Mouse (Mus musculus): ENCODE results near the gene Pgam5. TPM values are rescaled to one million over a fixed set of nuclear protein-coding genes. Genes with fewer than 3 reads are reported as not detected.

Pgam5 gene
- polyA plus RNA-seq (2016; fragmentation: Nextera tagmentation; extraction: Ambion mirVana) = 103 and 105 TPM in 2 replicates

DNA sequence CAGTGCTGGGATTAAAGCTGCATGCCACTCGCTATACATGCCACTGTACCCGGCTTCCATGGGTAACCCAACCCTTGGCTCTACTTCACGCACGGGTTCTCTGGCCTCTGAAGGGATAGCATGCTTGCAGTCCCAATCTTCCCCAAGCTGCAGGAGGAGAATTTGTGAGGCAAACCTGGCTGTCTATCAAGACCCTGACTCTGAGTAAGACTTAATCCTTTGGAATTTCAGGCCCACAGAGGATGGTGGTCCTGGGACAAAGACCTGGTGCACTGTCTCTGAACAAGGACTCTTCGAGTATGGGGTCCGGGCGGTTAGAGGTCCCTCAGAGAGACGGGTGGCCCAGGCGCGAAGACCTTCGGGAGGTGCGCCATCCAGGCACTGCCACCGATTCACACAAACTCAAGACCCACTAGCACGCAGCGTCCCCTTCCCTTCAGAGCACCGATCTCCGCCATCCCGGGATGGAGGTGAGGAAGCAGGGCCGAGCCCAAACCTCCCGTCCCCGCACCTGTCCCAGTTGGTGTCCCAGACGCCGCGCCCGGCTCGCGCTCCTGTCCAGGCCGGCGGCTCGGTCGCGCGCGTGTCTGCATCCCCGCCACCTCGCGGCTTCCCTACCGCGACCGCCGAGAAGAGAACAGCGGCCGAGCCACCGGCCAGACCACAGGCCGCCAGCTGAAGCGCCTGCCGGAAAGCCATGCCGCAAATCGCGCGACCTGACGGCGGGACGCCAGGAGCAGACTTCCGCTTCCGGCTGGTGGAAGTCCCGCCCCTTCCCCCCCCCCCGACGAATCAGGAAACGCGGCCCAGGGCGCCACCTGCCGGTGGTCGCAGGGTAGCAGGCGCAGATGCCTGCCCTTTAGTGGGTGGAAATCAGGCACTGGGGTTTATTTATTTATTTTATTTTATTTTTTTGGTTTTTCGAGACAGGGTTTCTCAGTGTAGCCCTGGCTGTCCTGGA lies at the start of gene Pgam5:
Gene Pgam5 (minus strand): TSS at position 773 of the 961 bp plus-strand sequence.
- no peaks in the 10 kb centered on the region for H3K27me3 ChIP-seq (ENCODE audit: low read depth, poor library complexity, severe bottlenecking)
- H3K9me3 ChIP-seq (replicated peaks) = no peaks in the 10 kb centered on the region
- H3K27ac ChIP-seq = peak within 1 kb of the TSS; percentile 92
- DNase-seq (ENCODE audit: low spot score) = peak; percentile 99
- peaks cover 36% of the 10 kb centered on the region for H3K36me3 ChIP-seq
- H3K4me3 ChIP-seq = peak within 1 kb of the TSS; percentile 99
- under 1% methylated on average over 66 of the region's 66 CpGs for WGBS
- H3K4me1 ChIP-seq = peaks cover 10% of the 10 kb centered on the region

DNA sequence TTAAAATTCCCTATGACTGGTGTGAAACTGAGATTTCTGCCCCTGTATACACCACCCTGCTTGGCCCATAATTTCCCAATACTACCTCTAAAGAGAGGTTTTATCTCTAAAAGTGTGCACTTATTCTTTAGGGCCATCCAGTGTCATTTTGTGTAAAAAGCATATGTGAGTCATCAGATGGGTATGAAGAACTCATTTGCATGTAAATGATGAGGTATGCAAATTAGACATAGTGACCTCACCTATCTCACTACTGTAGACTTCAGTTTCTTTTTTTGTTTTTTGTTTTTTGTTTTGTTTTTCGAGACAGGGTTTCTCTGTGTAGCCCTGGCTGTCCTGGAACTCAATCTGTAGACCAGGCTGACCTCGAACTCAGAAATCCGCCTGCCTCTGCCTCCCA lies 43.4 kb upstream of the Pgam5 start:
- H3K4me1 ChIP-seq = no peaks in the 10 kb centered on the region
- H3K27ac ChIP-seq = no peak overlapping the region
- no peaks in the 10 kb centered on the region for H3K27me3 ChIP-seq (ENCODE audit: low read depth, poor library complexity, severe bottlenecking)
- 96% methylated on average over 3 of the region's 3 CpGs for WGBS
- no peak overlapping the region for H3K4me3 ChIP-seq
- H3K9me3 ChIP-seq (replicated peaks) = no peaks in the 10 kb centered on the region
- no peak for DNase-seq (ENCODE audit: low spot score)
- H3K36me3 ChIP-seq = peaks cover 98% of the 10 kb centered on the region

DNA sequence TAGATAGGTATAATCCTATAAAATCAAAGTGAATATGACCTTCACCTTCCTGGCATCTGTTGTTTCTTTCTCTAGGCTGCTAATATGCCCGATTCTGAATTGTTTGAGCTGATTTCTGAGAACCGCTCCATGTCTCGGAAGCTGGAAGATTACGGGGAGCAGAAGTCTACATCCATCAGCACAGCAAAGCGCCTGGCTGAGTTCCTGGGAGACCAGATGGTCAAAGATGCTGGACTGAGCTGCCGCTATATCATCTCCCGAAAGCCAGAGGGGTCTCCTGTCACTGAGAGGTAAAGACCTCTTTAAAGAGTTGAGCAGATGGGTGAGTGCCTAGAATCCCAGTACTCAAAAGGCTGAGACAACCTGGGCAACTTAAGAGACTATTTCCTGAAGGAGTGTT lies 39.1 kb upstream of the Pgam5 start:
- no peak for DNase-seq (ENCODE audit: low spot score)
- 95% methylated on average over 7 of the region's 7 CpGs for WGBS
- Histone ChIP-seq H3K27me3 (ENCODE audit: low read depth, poor library complexity, severe bottlenecking) (no peaks in the 10 kb centered on the region), H3K4me1 (no peaks in the 10 kb centered on the region), H3K27ac (no peak overlapping the region), H3K36me3 (peaks cover 100% of the 10 kb centered on the region), H3K9me3 (replicated peaks) (no peaks in the 10 kb centered on the region), H3K4me3 (no peak overlapping the region)

DNA sequence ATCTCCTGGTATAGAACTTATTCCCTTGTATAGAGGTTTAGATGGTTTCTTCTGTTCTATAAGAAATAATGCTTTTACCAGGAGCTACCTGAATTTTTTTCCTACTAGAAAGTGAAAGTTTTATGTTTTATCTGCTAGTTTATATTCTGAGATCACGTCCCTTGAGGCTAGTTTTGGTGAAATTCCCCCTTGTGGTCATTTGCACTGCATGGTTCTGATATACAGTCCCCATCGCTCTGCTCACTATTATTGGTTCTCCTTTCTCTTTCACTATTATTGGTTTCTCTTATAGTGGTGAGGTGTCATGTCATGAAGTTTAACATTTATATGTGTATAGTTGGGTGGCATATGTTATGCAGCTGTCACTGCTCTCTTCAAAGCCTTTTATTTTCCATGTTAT lies 30.9 kb upstream of the Pgam5 start:
- Histone ChIP-seq H3K27ac (no peak overlapping the region), H3K4me3 (no peak overlapping the region), H3K36me3 (peaks cover 100% of the 10 kb centered on the region), H3K9me3 (replicated peaks) (no peaks in the 10 kb centered on the region), H3K4me1 (no peaks in the 10 kb centered on the region), H3K27me3 (ENCODE audit: low read depth, poor library complexity, severe bottlenecking) (no peaks in the 10 kb centered on the region)
- WGBS = 98% methylated on average over 2 of the region's 2 CpGs
- no peak for DNase-seq (ENCODE audit: low spot score)

DNA sequence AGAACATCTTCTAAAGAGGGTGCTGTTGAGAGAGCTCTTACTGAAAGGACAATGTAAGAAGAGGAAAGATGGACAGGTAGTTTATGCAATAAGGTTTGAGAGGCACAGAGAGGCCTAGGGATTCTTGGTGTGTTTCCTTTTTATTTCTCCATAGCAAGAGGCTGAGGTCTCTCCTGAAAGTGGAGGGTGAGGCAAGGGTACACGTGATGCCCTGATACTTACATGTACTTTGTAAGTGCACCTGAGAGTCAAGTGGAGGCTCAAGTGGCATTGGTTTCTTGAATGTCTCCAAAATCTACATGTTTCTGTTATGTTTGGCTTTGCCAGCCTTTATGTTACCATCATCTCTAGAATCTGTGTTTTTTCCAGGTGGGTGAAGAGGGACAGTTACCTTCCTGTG lies 26.9 kb upstream of the Pgam5 start:
- Histone ChIP-seq H3K4me1 (no peaks in the 10 kb centered on the region), H3K4me3 (no peak overlapping the region), H3K9me3 (replicated peaks) (no peaks in the 10 kb centered on the region), H3K27ac (no peak overlapping the region), H3K36me3 (peaks cover 99% of the 10 kb centered on the region), H3K27me3 (ENCODE audit: low read depth, poor library complexity, severe bottlenecking) (no peaks in the 10 kb centered on the region)
- 100% methylated on average over 1 of the region's 1 CpGs for WGBS
- DNase-seq (ENCODE audit: low spot score) = no peak

DNA sequence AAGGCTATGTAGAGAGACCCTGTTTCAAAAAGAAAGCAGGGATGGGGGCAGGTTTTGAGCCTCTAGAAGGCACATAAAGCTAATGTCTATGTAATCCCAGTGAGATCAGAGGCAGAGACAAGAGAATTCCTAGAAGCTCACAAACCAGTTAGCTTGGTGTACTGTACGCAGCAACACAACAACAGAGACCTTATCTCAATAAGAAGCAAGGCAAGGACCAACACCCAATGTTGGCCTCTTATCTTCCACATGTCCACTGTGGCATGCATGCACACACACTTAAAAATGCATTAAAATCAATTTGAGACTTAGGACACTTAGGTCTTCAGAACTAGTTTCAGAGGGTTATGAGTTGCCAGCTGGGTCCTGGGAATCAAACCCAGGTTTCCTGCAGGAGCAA lies 21.9 kb upstream of the Pgam5 start:
- no peaks in the 10 kb centered on the region for H3K9me3 ChIP-seq (replicated peaks)
- no peak overlapping the region for H3K4me3 ChIP-seq
- H3K27ac ChIP-seq = no peak overlapping the region
- no peaks in the 10 kb centered on the region for H3K27me3 ChIP-seq (ENCODE audit: low read depth, poor library complexity, severe bottlenecking)
- H3K36me3 ChIP-seq = peaks cover 77% of the 10 kb centered on the region
- peaks cover 8% of the 10 kb centered on the region for H3K4me1 ChIP-seq
- DNase-seq (ENCODE audit: low spot score) = no peak
- 94% methylated on average over 1 of the region's 1 CpGs for WGBS

DNA sequence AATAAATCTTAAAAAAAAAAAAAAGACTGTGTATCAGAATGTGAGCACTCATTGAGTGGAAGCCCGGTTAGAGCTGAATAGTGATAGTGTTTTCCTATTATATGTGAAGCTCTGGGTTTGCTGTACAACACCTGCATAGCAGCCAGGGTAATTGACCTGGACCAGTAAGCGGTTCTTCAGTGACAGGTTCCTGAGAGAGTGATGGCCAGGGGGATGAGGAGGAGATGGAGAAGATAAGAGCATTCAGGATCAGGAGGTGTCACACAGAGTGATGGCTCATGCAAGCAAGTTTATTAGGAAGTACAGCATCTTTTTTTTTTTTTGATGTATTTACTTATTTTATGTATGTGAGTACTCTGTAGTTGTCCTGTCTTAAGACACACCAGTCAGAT lies 17.4 kb upstream of the Pgam5 start:
- H3K4me3 ChIP-seq = peak overlapping the region; percentile 84
- no peaks in the 10 kb centered on the region for H3K9me3 ChIP-seq (replicated peaks)
- H3K27ac ChIP-seq = no peak overlapping the region
- peaks cover 32% of the 10 kb centered on the region for H3K36me3 ChIP-seq
- no peak for DNase-seq (ENCODE audit: low spot score)
- peaks cover 23% of the 10 kb centered on the region for H3K27me3 ChIP-seq (ENCODE audit: low read depth, poor library complexity, severe bottlenecking)
- 81% methylated on average over 2 of the region's 2 CpGs for WGBS
- H3K4me1 ChIP-seq = peaks cover 19% of the 10 kb centered on the region

DNA sequence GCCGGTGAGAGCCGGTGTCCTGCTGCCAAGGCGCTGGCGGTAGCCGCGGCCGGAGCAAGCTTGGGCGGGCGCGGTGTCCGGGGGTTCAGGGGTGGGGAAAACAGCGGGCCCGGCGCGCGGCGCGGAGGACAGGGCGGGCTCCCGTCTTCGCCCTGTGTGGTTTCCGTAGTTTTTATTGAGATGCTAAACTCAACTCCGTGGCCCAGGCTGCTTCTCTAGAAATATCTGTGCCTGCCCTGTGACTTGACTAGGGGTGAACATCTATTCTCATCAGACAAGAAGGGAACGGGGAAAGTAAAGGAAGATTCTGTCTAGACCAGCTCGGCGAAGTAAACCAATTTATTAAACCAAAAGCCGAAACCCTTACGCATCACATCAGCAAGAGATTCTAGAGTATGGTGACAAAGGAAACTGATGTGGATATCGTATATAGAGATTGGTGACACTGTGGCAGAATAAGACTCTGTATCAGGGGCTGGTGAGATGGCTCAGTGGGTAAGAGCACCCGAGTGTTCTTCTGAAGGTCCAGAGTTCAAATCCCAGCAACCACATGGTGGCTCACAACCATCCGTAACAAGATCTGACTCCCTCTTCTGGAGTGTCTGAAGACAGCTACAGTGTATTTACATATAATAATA lies 16.9 kb upstream of the Pgam5 start:
- Histone ChIP-seq H3K9me3 (replicated peaks) (no peaks in the 10 kb centered on the region), H3K36me3 (peaks cover 27% of the 10 kb centered on the region), H3K4me3 (peak overlapping the region; percentile 84), H3K4me1 (peaks cover 19% of the 10 kb centered on the region), H3K27me3 (ENCODE audit: low read depth, poor library complexity, severe bottlenecking) (peaks cover 23% of the 10 kb centered on the region), H3K27ac (peak overlapping the region; percentile 95)
- WGBS = 5% methylated on average over 31 of the region's 31 CpGs
- DNase-seq (ENCODE audit: low spot score) = no peak

DNA sequence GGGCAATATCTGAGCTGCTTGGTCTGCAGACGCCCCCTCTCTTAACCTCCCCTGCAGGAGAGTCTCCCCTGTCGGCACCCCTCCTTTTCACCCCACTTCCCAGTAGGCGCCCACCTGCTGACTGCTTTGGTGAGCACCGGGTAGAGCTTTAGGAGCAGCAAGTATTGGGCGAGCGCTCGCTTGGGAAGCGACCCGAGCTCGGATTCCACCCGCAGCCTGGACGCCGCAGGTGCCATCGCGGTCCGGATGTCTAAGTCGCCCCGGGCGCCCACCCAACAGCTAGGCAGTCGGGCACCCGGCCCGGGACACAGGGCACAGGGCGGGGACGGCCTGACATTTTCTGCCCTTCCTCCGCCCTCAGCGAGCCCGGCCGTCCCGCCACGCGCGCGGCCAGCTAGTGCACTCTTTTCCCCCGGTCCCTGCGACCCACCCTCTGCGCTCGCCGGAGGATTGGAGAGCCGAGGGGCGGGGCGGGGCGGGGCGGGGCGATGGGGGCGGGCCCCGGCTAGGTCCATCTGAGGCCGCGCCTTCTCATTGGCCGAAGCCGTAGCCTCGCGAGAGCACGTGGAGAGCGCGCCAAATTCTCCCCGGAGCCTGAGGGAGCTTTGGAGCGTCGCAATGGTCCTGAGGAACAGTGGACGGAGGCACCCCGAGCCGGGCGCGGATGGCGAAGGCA lies 16.2 kb upstream of the Pgam5 start, which contains the start of the genes Pxmp2 and Pole:
Gene Pxmp2 (minus strand): TSS at position 417 of the 676 bp plus-strand sequence.
Gene Pole (plus strand): TSS at position 537 of the 676 bp plus-strand sequence.
- DNase-seq (ENCODE audit: low spot score) = peak; percentile 97
- peaks cover 23% of the 10 kb centered on the region for H3K27me3 ChIP-seq (ENCODE audit: low read depth, poor library complexity, severe bottlenecking)
- no peaks in the 10 kb centered on the region for H3K9me3 ChIP-seq (replicated peaks)
- peak within 1 kb of the TSS; percentile 95 for H3K27ac ChIP-seq
- peaks cover 19% of the 10 kb centered on the region for H3K4me1 ChIP-seq
- H3K4me3 ChIP-seq = peak within 1 kb of the TSS; percentile 84
- peaks cover 21% of the 10 kb centered on the region for H3K36me3 ChIP-seq
- 1% methylated on average over 64 of the region's 64 CpGs for WGBS

DNA sequence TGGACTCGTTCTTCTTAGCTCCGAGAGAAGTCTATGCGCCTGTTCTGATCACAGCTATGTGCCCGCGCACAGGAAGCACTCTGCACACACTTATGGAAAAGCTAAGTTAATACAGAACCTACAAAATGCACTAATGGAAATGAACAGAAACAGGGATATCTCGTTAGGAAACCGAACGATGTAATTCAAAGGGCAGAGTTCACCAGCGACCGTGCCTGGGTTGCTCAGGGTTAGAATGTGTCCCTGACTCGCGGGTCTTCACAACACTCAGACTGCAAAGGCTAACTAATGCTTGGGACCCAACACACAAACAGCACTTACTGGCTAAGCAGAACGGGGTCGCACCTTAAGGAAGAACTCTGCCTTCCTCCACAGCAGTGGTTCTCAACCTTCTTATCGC lies 15.4 kb upstream of the Pgam5 start:
- Histone ChIP-seq H3K36me3 (peaks cover 13% of the 10 kb centered on the region), H3K4me1 (peaks cover 19% of the 10 kb centered on the region), H3K27me3 (ENCODE audit: low read depth, poor library complexity, severe bottlenecking) (peaks cover 23% of the 10 kb centered on the region), H3K9me3 (replicated peaks) (no peaks in the 10 kb centered on the region), H3K27ac (no peak overlapping the region), H3K4me3 (peak overlapping the region; percentile 84)
- WGBS = 10% methylated on average over 15 of the region's 15 CpGs
- DNase-seq (ENCODE audit: low spot score) = peak; percentile 31

DNA sequence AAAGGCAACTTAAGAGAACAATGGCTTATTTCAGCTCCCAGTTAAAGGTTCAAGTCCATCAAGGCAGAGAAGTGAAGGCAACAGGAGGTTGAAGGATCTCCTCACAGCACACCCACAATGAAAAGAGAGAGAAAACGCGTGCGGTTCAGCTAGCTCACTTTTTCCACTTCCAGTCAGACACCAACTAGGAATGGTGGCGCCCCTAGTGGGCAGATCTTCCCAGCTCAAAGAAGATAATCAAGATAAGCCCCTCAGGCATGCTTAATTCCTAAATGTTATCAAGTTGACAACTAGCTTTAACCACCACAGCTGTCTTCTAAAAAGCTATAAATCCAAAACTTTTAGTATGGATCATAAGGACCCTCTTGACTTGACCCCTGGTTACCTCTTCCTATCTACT lies 14.8 kb upstream of the Pgam5 start:
- Histone ChIP-seq H3K36me3 (peaks cover 7% of the 10 kb centered on the region), H3K4me3 (no peak overlapping the region), H3K27ac (no peak overlapping the region), H3K9me3 (replicated peaks) (no peaks in the 10 kb centered on the region), H3K27me3 (ENCODE audit: low read depth, poor library complexity, severe bottlenecking) (peaks cover 23% of the 10 kb centered on the region), H3K4me1 (peaks cover 19% of the 10 kb centered on the region)
- 16% methylated on average over 4 of the region's 4 CpGs for WGBS
- peak; percentile 56 for DNase-seq (ENCODE audit: low spot score)

DNA sequence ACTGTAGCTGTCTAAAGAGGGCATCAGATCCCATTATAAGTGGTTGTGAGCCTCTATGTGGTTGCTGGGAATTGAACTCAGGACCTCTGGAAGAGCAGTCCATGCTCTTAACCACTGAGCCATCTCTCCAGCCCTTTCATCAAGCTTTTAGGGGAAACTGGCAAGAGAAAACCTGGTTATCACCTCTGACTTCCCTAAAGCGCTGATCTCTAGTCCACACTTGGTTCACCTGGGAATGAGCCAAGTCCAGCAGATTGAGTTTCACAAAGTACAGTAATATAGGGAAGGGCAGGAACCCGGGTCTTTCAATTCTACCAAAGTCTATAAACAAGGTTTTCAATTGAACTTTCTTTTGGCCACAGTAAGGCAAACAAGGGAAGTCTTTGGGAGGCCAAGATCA lies 12.3 kb upstream of the Pgam5 start:
- no peak overlapping the region for H3K4me3 ChIP-seq
- WGBS = 86% methylated on average over 2 of the region's 2 CpGs

More for the DNA sequence above, 12.3 kb upstream of the Pgam5 start:
- H3K36me3 ChIP-seq = no peaks in the 10 kb centered on the region
- H3K9me3 ChIP-seq (replicated peaks) = no peaks in the 10 kb centered on the region
- peaks cover 12% of the 10 kb centered on the region for H3K4me1 ChIP-seq
- peaks cover 23% of the 10 kb centered on the region for H3K27me3 ChIP-seq (ENCODE audit: low read depth, poor library complexity, severe bottlenecking)
- DNase-seq (ENCODE audit: low spot score) = no peak
- no peak overlapping the region for H3K27ac ChIP-seq

Measured in limb, embryonic 10.5 days (tissue).